Mouse (Mus musculus): ENCODE data around the gene Fgf6.

The Fgf6 gene

GRCm38 (mm10) chr6:127014906-127015770 is at the start of gene Fgf6:
Gene Fgf6, plus strand, starts transcription at chr6:127015586.
- Histone ChIP-seq H3K4me3 (replicated peaks; ENCODE audit: low read length) (no peak within 1 kb of the TSS), H3K4me1 (replicated peaks; ENCODE audit: low read depth, low read length) (peaks cover 17% of the 10 kb centered on the region), H3K36me3 (ENCODE audit: insufficient read depth, low read length) (no peaks in the 10 kb centered on the region), H3K27me3 (ENCODE audit: insufficient read depth, low read length) (peaks cover 80% of the 10 kb centered on the region), H3K9me3 (ENCODE audit: low read length) (no peaks in the 10 kb centered on the region)
- TF ChIP-seq POU5F1 (IDR thresholded peaks at IDR 0.05; ENCODE audit: borderline replicate concordance, low read length) (no peak), NANOG (IDR thresholded peaks at IDR 0.05; ENCODE audit: borderline replicate concordance, low read length) (no peak), CTCF (conservative IDR thresholded peaks at IDR 0.05; ENCODE audit: low read length) (no peak)

- no peaks in the 10 kb centered on the region for H3K27me3 ChIP-seq (ENCODE audit: insufficient read depth, low read length)
- peaks cover 32% of the 10 kb centered on the region for H3K36me3 ChIP-seq (ENCODE audit: insufficient read depth, low read length)
- TF ChIP-seq NANOG (IDR thresholded peaks at IDR 0.05; ENCODE audit: borderline replicate concordance, low read length): no peak
- no peak for TF ChIP-seq CTCF (conservative IDR thresholded peaks at IDR 0.05; ENCODE audit: low read length)
- no peak for TF ChIP-seq POU5F1 (IDR thresholded peaks at IDR 0.05; ENCODE audit: borderline replicate concordance, low read length)
- H3K4me1 ChIP-seq (replicated peaks; ENCODE audit: low read depth, low read length): no peaks in the 10 kb centered on the region
- H3K4me3 ChIP-seq (replicated peaks; ENCODE audit: low read length): no peak overlapping the region
- no peaks in the 10 kb centered on the region for H3K9me3 ChIP-seq (ENCODE audit: low read length)
Measured at GRCm38 (mm10) chr6:126966241-126967026, 49.0 kb upstream of the Fgf6 start.

- no peak for TF ChIP-seq POU5F1 (IDR thresholded peaks at IDR 0.05; ENCODE audit: borderline replicate concordance, low read length)
- no peak for TF ChIP-seq CTCF (conservative IDR thresholded peaks at IDR 0.05; ENCODE audit: low read length)
- TF ChIP-seq NANOG (IDR thresholded peaks at IDR 0.05; ENCODE audit: borderline replicate concordance, low read length): no peak
- H3K4me1 ChIP-seq (replicated peaks; ENCODE audit: low read depth, low read length): no peaks in the 10 kb centered on the region
- H3K4me3 ChIP-seq (replicated peaks; ENCODE audit: low read length): no peak overlapping the region
- no peaks in the 10 kb centered on the region for H3K9me3 ChIP-seq (ENCODE audit: low read length)
- H3K27me3 ChIP-seq (ENCODE audit: insufficient read depth, low read length): no peaks in the 10 kb centered on the region
- H3K36me3 ChIP-seq (ENCODE audit: insufficient read depth, low read length): peaks cover 6% of the 10 kb centered on the region; the same call in 1 of the 2 replicates
Measured at GRCm38 (mm10) chr6:126981539-126982234, 33.7 kb upstream of the Fgf6 start.

GRCm38 (mm10) chr6:126993676-126994075 is 21.7 kb upstream of the Fgf6 start:
- Histone ChIP-seq H3K27me3 (ENCODE audit: insufficient read depth, low read length) (peaks cover 3% of the 10 kb centered on the region; the same call in 1 of the 2 replicates), H3K4me3 (replicated peaks; ENCODE audit: low read length) (no peak overlapping the region)
- TF ChIP-seq CTCF (conservative IDR thresholded peaks at IDR 0.05; ENCODE audit: low read length): no peak
- no peak for TF ChIP-seq POU5F1 (IDR thresholded peaks at IDR 0.05; ENCODE audit: borderline replicate concordance, low read length)
- TF ChIP-seq NANOG (IDR thresholded peaks at IDR 0.05; ENCODE audit: borderline replicate concordance, low read length): no peak

GRCm38 (mm10) chr6:126995494-126995893 is 19.9 kb upstream of the Fgf6 start:
- Histone ChIP-seq H3K9me3 (ENCODE audit: low read length) (no peaks in the 10 kb centered on the region), H3K4me1 (replicated peaks; ENCODE audit: low read depth, low read length) (no peaks in the 10 kb centered on the region), H3K4me3 (replicated peaks; ENCODE audit: low read length) (no peak overlapping the region), H3K36me3 (ENCODE audit: insufficient read depth, low read length) (no peaks in the 10 kb centered on the region), H3K27me3 (ENCODE audit: insufficient read depth, low read length) (peaks cover 3% of the 10 kb centered on the region; the same call in 1 of the 2 replicates)
- TF ChIP-seq CTCF (conservative IDR thresholded peaks at IDR 0.05; ENCODE audit: low read length) (no peak), NANOG (IDR thresholded peaks at IDR 0.05; ENCODE audit: borderline replicate concordance, low read length) (no peak), POU5F1 (IDR thresholded peaks at IDR 0.05; ENCODE audit: borderline replicate concordance, low read length) (no peak)

More at GRCm38 (mm10) chr6:126993676-126994075, 21.7 kb upstream of the Fgf6 start:
- no peaks in the 10 kb centered on the region for H3K36me3 ChIP-seq (ENCODE audit: insufficient read depth, low read length)
- no peaks in the 10 kb centered on the region for H3K4me1 ChIP-seq (replicated peaks; ENCODE audit: low read depth, low read length)
- no peaks in the 10 kb centered on the region for H3K9me3 ChIP-seq (ENCODE audit: low read length)

GRCm38 (mm10) chr6:126996399-126996798 is 19.0 kb upstream of the Fgf6 start:
- H3K4me3 ChIP-seq (replicated peaks; ENCODE audit: low read length): no peak overlapping the region
- H3K36me3 ChIP-seq (ENCODE audit: insufficient read depth, low read length): no peaks in the 10 kb centered on the region
- peaks cover 3% of the 10 kb centered on the region; the same call in 1 of the 2 replicates for H3K27me3 ChIP-seq (ENCODE audit: insufficient read depth, low read length)
- H3K9me3 ChIP-seq (ENCODE audit: low read length): no peaks in the 10 kb centered on the region
- no peaks in the 10 kb centered on the region for H3K4me1 ChIP-seq (replicated peaks; ENCODE audit: low read depth, low read length)
- no peak for TF ChIP-seq CTCF (conservative IDR thresholded peaks at IDR 0.05; ENCODE audit: low read length)
- TF ChIP-seq POU5F1 (IDR thresholded peaks at IDR 0.05; ENCODE audit: borderline replicate concordance, low read length): no peak
- TF ChIP-seq NANOG (IDR thresholded peaks at IDR 0.05; ENCODE audit: borderline replicate concordance, low read length): no peak

- no peak overlapping the region for H3K4me3 ChIP-seq (replicated peaks; ENCODE audit: low read length)
- no peaks in the 10 kb centered on the region for H3K36me3 ChIP-seq (ENCODE audit: insufficient read depth, low read length)
- peaks cover 14% of the 10 kb centered on the region for H3K27me3 ChIP-seq (ENCODE audit: insufficient read depth, low read length)
- peaks cover 13% of the 10 kb centered on the region for H3K9me3 ChIP-seq (ENCODE audit: low read length)
- peaks cover 19% of the 10 kb centered on the region for H3K4me1 ChIP-seq (replicated peaks; ENCODE audit: low read depth, low read length)
- TF ChIP-seq CTCF (conservative IDR thresholded peaks at IDR 0.05; ENCODE audit: low read length): no peak
- no peak for TF ChIP-seq NANOG (IDR thresholded peaks at IDR 0.05; ENCODE audit: borderline replicate concordance, low read length)
- no peak for TF ChIP-seq POU5F1 (IDR thresholded peaks at IDR 0.05; ENCODE audit: borderline replicate concordance, low read length)
Measured at GRCm38 (mm10) chr6:127005646-127006045, 9.7 kb upstream of the Fgf6 start.

- peaks cover 19% of the 10 kb centered on the region for H3K4me1 ChIP-seq (replicated peaks; ENCODE audit: low read depth, low read length)
- peaks cover 13% of the 10 kb centered on the region for H3K9me3 ChIP-seq (ENCODE audit: low read length)
- TF ChIP-seq NANOG (IDR thresholded peaks at IDR 0.05; ENCODE audit: borderline replicate concordance, low read length) (no peak), CTCF (conservative IDR thresholded peaks at IDR 0.05; ENCODE audit: low read length) (no peak), POU5F1 (IDR thresholded peaks at IDR 0.05; ENCODE audit: borderline replicate concordance, low read length) (no peak)
- no peaks in the 10 kb centered on the region for H3K36me3 ChIP-seq (ENCODE audit: insufficient read depth, low read length)
- H3K4me3 ChIP-seq (replicated peaks; ENCODE audit: low read length): no peak overlapping the region
- H3K27me3 ChIP-seq (ENCODE audit: insufficient read depth, low read length): peaks cover 19% of the 10 kb centered on the region
Measured at GRCm38 (mm10) chr6:127006551-127006950, 8.8 kb upstream of the Fgf6 start.

All from E14TG2a.4 (cell line).